Mouse (Mus musculus) lung, postnatal 14 days (tissue): ENCODE measurements at regions not wholly inside any gene's neighbourhood (a gene's known extent, or its start where the extent isn't known, plus 50 kb on each side); places are given as distances from the start of the nearest gene placed in this dataset.
A peak's percentile ranks its signal among the peaks of the same experiment; 100 is the strongest.
"Not testable (repeated sequence)": the region's sequence is repeated elsewhere in the genome, so short reads cannot be mapped to it uniquely, and the experiment has no call there.

Experiments
- DNase-seq: peaks from one replicate; pipeline ENCODE4 v3.0.0; 2021

GRCm38 (mm10) chr9:3116311-3116710 is 79.6 kb downstream of the Gm10715 start:
- DNase-seq = not testable (repeated sequence)

GRCm38 (mm10) chr9:3161181-3161580 is 124.5 kb downstream of the Gm10715 start:
- no peak for DNase-seq

- DNase-seq = no peak
Observed at GRCm38 (mm10) chr9:3184343-3184742, 147.7 kb downstream of the Gm10715 start.

- no peak for DNase-seq
Observed at GRCm38 (mm10) chr9:3199151-3200018, 135.6 kb upstream of the Alkbh8 start.

- not testable (repeated sequence) for DNase-seq
Observed at GRCm38 (mm10) chr9:3200019-3200347, 135.0 kb upstream of the Alkbh8 start.

- DNase-seq = not testable (repeated sequence)
Observed at GRCm38 (mm10) chr9:3208120-3208519, 126.8 kb upstream of the Alkbh8 start.

GRCm38 (mm10) chr9:3258396-3259300 is 76.3 kb upstream of the Alkbh8 start:
- DNase-seq = peak; percentile 71

- no peak for DNase-seq
Observed at GRCm38 (mm10) chr9:3260181-3260580, 74.8 kb upstream of the Alkbh8 start.

GRCm38 (mm10) chr9:3260860-3261259 is 74.1 kb upstream of the Alkbh8 start:
- no peak for DNase-seq

- DNase-seq = no peak
Observed at GRCm38 (mm10) chr9:3264467-3264866, 70.5 kb upstream of the Alkbh8 start.

GRCm38 (mm10) chr9:3280496-3280895 is 54.4 kb upstream of the Alkbh8 start:
- not testable (repeated sequence) for DNase-seq

- DNase-seq = not testable (repeated sequence)
Observed at GRCm38 (mm10) chr9:3281906-3282305, 53.0 kb upstream of the Alkbh8 start.

GRCm38 (mm10) chr9:3283381-3283780 is 51.6 kb upstream of the Alkbh8 start:
- not testable (repeated sequence) for DNase-seq
